Mouse (Mus musculus) lung, postnatal 0 days (tissue): ENCODE data around the gene Tob2.

Experiments used
- CTCF ChIP-seq: IDR thresholded peaks from 2 replicates; pipeline ENCODE4 v1.5.1; 2016; ENCODE audit warnings: antibody characterized with exemption, mild to moderate bottlenecking
- EP300 ChIP-seq: IDR thresholded peaks from 2 replicates; pipeline ENCODE4 v1.6.1; 2016; ENCODE audit warnings: antibody characterized with exemption, mild to moderate bottlenecking, control low read depth

DNA sequence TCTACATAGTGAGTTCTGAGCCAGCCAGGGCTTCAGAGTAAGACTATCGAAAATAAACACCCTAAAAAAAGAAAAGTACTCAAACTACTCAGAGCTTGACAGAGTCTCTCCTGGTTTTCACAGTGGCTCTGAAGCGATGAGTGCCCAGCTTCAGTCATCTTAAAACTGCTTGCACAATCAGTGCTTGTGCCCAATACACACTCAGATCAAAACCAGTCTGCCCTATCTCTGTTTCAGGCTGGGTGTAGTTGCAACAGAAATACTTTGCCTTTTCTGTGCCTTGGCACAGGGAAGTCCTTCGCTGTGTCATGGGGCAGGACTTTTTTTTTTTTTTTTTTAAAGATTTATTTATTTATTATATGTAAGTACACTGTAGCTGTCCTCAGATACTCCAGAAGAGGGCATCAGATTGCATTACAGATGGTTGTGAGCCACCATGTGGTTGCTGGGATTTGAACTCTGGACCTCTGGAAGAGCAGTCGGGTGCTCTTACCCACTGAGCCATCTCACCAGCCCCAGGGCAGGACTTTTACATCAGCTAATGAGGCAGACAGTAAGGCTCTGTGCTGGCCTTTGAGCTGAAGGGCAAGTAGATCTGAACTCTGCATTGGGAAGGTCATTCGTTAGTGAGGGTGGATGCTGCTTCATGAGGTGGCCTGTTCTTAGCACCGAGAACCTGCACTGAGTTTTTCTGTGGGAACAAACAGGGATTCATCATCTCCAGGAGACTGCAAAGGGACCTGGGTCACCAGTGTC is 28.4 kb upstream of the Tob2 start:
- TF ChIP-seq EP300 (no peak), CTCF (no peak)
